Mouse (Mus musculus): Measurements from ENCODE around the gene Tcf7.
A peak's percentile ranks its signal among the peaks of the same experiment; 100 is the strongest.

GRCm38 (mm10) chr11:52297352-52297751, 14.5 kb upstream of the Tcf7 start:
- peak; percentile 96 for TF ChIP-seq CTCF (IDR thresholded peaks at IDR 0.05; ENCODE audit: borderline replicate concordance, extremely low read depth, insufficient read depth, insufficient read length)
- TF ChIP-seq POLR2A (IDR thresholded peaks at IDR 0.05; ENCODE audit: borderline replicate concordance, extremely low read depth, insufficient read depth, insufficient read length, poor library complexity, severe bottlenecking): no peak

Measured in brain, embryonic 14.5 days (tissue).